Comparison of ENCODE assay signal across 10 mouse cellular contexts in genomic region chr6:89281492-89282332, GRCm38 (mm10).
DNase-seq lines count a peak whose midpoint lies in the region; ATAC-seq and TF ChIP-seq lines count a peak whose summit lies in the region.
"Had no signal": no experiment of that assay in that cellular context is flagged by ENCODE, and none has a peak within 500 bp of the region (broad histone marks: within the 10 kb centered on the region; RNA-seq: fewer than 3 reads in every experiment).

No protein-coding gene starts in this region.

- peak; percentile 47; the same call in 1 of the 2 replicates for ATAC-seq in kidney, embryonic 16.5 days (ENCODE audit: low FRiP score, low TSS enrichment)
- peak; percentile 75 for ATAC-seq in hindbrain, embryonic 13.5 days (ENCODE audit: low FRiP score)
- peak; percentile 66; the same call in 1 of the 2 replicates for ATAC-seq in midbrain, embryonic 14.5 days (ENCODE audit: low FRiP score, low TSS enrichment)
- ATAC-seq in liver, postnatal 0 days = no peak

- H3K4me2 ChIP-seq in kidney, embryonic 16.5 days (replicated peaks; ENCODE audit: low read depth, low read length) = no peak overlapping the region
- H3K4me2 ChIP-seq in hindbrain, embryonic 13.5 days = peak overlapping the region; percentile 40
- H3K4me2 ChIP-seq in midbrain, embryonic 14.5 days (ENCODE audit: low read length) = peak overlapping the region; percentile 29
- no peak overlapping the region for H3K4me2 ChIP-seq in liver, postnatal 0 days (ENCODE audit: low read depth, low read length)

- no peak for DNase-seq in kidney, adult 8-10 months
- peak; percentile 40 for DNase-seq in embryo, embryonic 11 days
- peak; percentile 74 for DNase-seq in midbrain, embryonic 14.5 days
- DNase-seq in liver, postnatal 0 days = no peak
- DNase-seq in ovary, postnatal 36 days (ENCODE audit: low spot score) = no peak
- no peak for DNase-seq in spleen, adult 18-20 months
- DNase-seq: lung, adult 2 months had no signal

- no peak overlapping the region for H3K4me3 ChIP-seq in kidney, embryonic 16.5 days (ENCODE audit: low read length)
- no peak overlapping the region for H3K4me3 ChIP-seq in hindbrain, embryonic 13.5 days
- H3K4me3 ChIP-seq in midbrain, embryonic 14.5 days (replicated peaks; ENCODE audit: low read depth, low read length) = no peak overlapping the region
- no peak overlapping the region for H3K4me3 ChIP-seq in liver, postnatal 0 days (ENCODE audit: low read depth, low read length)
- H3K4me3 ChIP-seq: heart, adult 2 months had no signal

- 11% methylated on average over 16 of the region's 16 CpGs for WGBS in kidney, embryonic 16.5 days
- WGBS in hindbrain, embryonic 13.5 days = 14% methylated on average over 16 of the region's 16 CpGs
- 15% methylated on average over 16 of the region's 16 CpGs for WGBS in midbrain, embryonic 14.5 days
- 28% methylated on average over 16 of the region's 16 CpGs for WGBS in liver, postnatal 0 days (ENCODE audit: insufficient replicate concordance)

- peaks cover 12% of the 10 kb centered on the region; the same call in 1 of the 2 replicates for H3K4me1 ChIP-seq in kidney, embryonic 16.5 days (ENCODE audit: insufficient read depth, low read length)
- H3K4me1 ChIP-seq in hindbrain, embryonic 13.5 days (replicated peaks) = peaks cover 27% of the 10 kb centered on the region
- H3K4me1 ChIP-seq in midbrain, embryonic 14.5 days (ENCODE audit: control insufficient read depth, insufficient read depth, low read length) = peaks cover 17% of the 10 kb centered on the region
- peaks cover 3% of the 10 kb centered on the region; the same call in 1 of the 2 replicates for H3K4me1 ChIP-seq in liver, postnatal 0 days (ENCODE audit: insufficient read depth)

- TF ChIP-seq CTCF in liver, postnatal 0 days (IDR thresholded peaks at IDR 0.05; ENCODE audit: low read depth) = no peak

- no peak for TF ChIP-seq EP300 in liver, postnatal 0 days (IDR thresholded peaks at IDR 0.05; ENCODE audit: low read depth)

- H3K9me3 ChIP-seq in kidney, embryonic 16.5 days (ENCODE audit: low read length) = no peaks in the 10 kb centered on the region; the same call in 1 of the 2 replicates
- no peaks in the 10 kb centered on the region for H3K9me3 ChIP-seq in hindbrain, embryonic 13.5 days
- H3K9me3 ChIP-seq in midbrain, embryonic 14.5 days (ENCODE audit: control insufficient read depth, low read length) = 0 out of 2 replicates have a peak, but pooled peaks cover 3% of the 10 kb centered on the region
- no peaks in the 10 kb centered on the region for H3K9me3 ChIP-seq in liver, postnatal 0 days (ENCODE audit: low read length)

- no peaks in the 10 kb centered on the region for H3K36me3 ChIP-seq in kidney, embryonic 16.5 days (ENCODE audit: insufficient read depth, low read length)
- no peaks in the 10 kb centered on the region for H3K36me3 ChIP-seq in hindbrain, embryonic 13.5 days
- no peaks in the 10 kb centered on the region for H3K36me3 ChIP-seq in midbrain, embryonic 14.5 days (ENCODE audit: control insufficient read depth, insufficient read depth, low read length)
- H3K36me3 ChIP-seq in liver, postnatal 0 days (replicated peaks; ENCODE audit: insufficient read depth, low read length) = no peaks in the 10 kb centered on the region

- no peaks in the 10 kb centered on the region for H3K27me3 ChIP-seq in kidney, embryonic 16.5 days (ENCODE audit: insufficient read depth, low read length)
- H3K27me3 ChIP-seq in hindbrain, embryonic 13.5 days = peaks cover 11% of the 10 kb centered on the region; the same call in 1 of the 2 replicates
- no peaks in the 10 kb centered on the region for H3K27me3 ChIP-seq in midbrain, embryonic 14.5 days (ENCODE audit: control insufficient read depth, insufficient read depth, low read length)
- H3K27me3 ChIP-seq in liver, postnatal 0 days (ENCODE audit: insufficient read depth, low read length) = 0 out of 2 replicates have a peak, but pooled peaks cover 3% of the 10 kb centered on the region

- no peak overlapping the region for H3K9ac ChIP-seq in kidney, embryonic 16.5 days (replicated peaks; ENCODE audit: low read length)
- H3K9ac ChIP-seq in hindbrain, embryonic 13.5 days = peak overlapping the region; percentile 29; the same call in 1 of the 2 replicates
- 0 out of 2 replicates have a peak overlapping the region, but pooled peaks have one; percentile 20 for H3K9ac ChIP-seq in midbrain, embryonic 14.5 days (replicated peaks; ENCODE audit: low read length)
- no peak overlapping the region for H3K9ac ChIP-seq in liver, postnatal 0 days (replicated peaks)

- H3K27ac ChIP-seq in kidney, embryonic 16.5 days (ENCODE audit: low read length) = no peak overlapping the region
- peak overlapping the region; percentile 46 for H3K27ac ChIP-seq in hindbrain, embryonic 13.5 days
- peak overlapping the region; percentile 45; the same call in 1 of the 2 replicates for H3K27ac ChIP-seq in midbrain, embryonic 14.5 days (replicated peaks; ENCODE audit: low read depth, low read length)
- no peak overlapping the region for H3K27ac ChIP-seq in liver, postnatal 0 days (ENCODE audit: low read depth)
- H3K27ac ChIP-seq: heart, adult 2 months had no signal

Comparison
In these comparisons a context has a peak if more than half of its experiments do, and no peak if none do; other contexts are left out.
1. H3K27ac ChIP-seq: peak in hindbrain, embryonic 13.5 days (single experiment) and midbrain, embryonic 14.5 days (single experiment); none in kidney, embryonic 16.5 days (single experiment) and liver, postnatal 0 days (single experiment).
2. H3K4me2 ChIP-seq: peak in hindbrain, embryonic 13.5 days (single experiment) and midbrain, embryonic 14.5 days (single experiment); none in kidney, embryonic 16.5 days (single experiment) and liver, postnatal 0 days (single experiment).
3. H3K9ac ChIP-seq: peak in hindbrain, embryonic 13.5 days (single experiment) and midbrain, embryonic 14.5 days (single experiment); none in kidney, embryonic 16.5 days (single experiment) and liver, postnatal 0 days (single experiment).
4. DNase-seq: peak in embryo, embryonic 11 days (single experiment) and midbrain, embryonic 14.5 days (single experiment); none in kidney, adult 8-10 months (0 of 2), liver, postnatal 0 days (single experiment), ovary, postnatal 36 days (single experiment) and spleen, adult 18-20 months (0 of 2).